Mouse (Mus musculus): Measurements from ENCODE around the gene Myh3. TPM values are rescaled to one million over a fixed set of nuclear protein-coding genes. Genes with fewer than 3 reads are reported as not detected.

Myh3 gene
- polyA plus RNA-seq, 1 experiment from 2014 or later, result 0.30 TPM

- Histone ChIP-seq H3K36me3 (ENCODE audit: control insufficient read depth, insufficient read depth, low read length) (peaks cover 81% of the 10 kb centered on the region), H3K9me3 (ENCODE audit: control insufficient read depth, low read length) (no peaks in the 10 kb centered on the region), H3K4me2 (ENCODE audit: low read length) (no peak overlapping the region), H3K9ac (ENCODE audit: low read length) (no peak overlapping the region), H3K27ac (ENCODE audit: low read depth) (no peak overlapping the region), H3K27me3 (replicated peaks; ENCODE audit: control insufficient read depth, insufficient read depth, low read length) (no peaks in the 10 kb centered on the region), H3K4me1 (replicated peaks; ENCODE audit: control insufficient read depth, insufficient read depth, low read length) (no peaks in the 10 kb centered on the region), H3K4me3 (ENCODE audit: low read depth, low read length) (no peak overlapping the region)
- 88% methylated on average over 3 of the region's 3 CpGs for WGBS
- ATAC-seq (replicated peaks; ENCODE audit: low FRiP score, low TSS enrichment, low read depth), result no peak
- DNase-seq (ENCODE audit: low spot score), result no peak
Measured at GRCm38 (mm10) chr11:67062726-67063125, 15.4 kb upstream of the Myh3 start.

- H3K36me3 ChIP-seq (ENCODE audit: control insufficient read depth, insufficient read depth, low read length), result peaks cover 39% of the 10 kb centered on the region
- H3K27ac ChIP-seq (ENCODE audit: low read depth), result no peak overlapping the region
- H3K9me3 ChIP-seq (ENCODE audit: control insufficient read depth, low read length), result no peaks in the 10 kb centered on the region
- no peak overlapping the region for H3K9ac ChIP-seq (ENCODE audit: low read length)
- DNase-seq (ENCODE audit: low spot score) (no peak), ATAC-seq (replicated peaks; ENCODE audit: low FRiP score, low TSS enrichment, low read depth) (no peak)
- no peak overlapping the region for H3K4me3 ChIP-seq (ENCODE audit: low read depth, low read length)
- no peaks in the 10 kb centered on the region for H3K4me1 ChIP-seq (replicated peaks; ENCODE audit: control insufficient read depth, insufficient read depth, low read length)
- H3K27me3 ChIP-seq (replicated peaks; ENCODE audit: control insufficient read depth, insufficient read depth, low read length), result no peaks in the 10 kb centered on the region
- H3K4me2 ChIP-seq (ENCODE audit: low read length), result no peak overlapping the region
- WGBS, result 70% methylated on average over 3 of the region's 3 CpGs
Measured at GRCm38 (mm10) chr11:67067741-67068140, 10.4 kb upstream of the Myh3 start.

- no peak for ATAC-seq (replicated peaks; ENCODE audit: low FRiP score, low TSS enrichment, low read depth)
- H3K27me3 ChIP-seq (replicated peaks; ENCODE audit: control insufficient read depth, insufficient read depth, low read length), result no peaks in the 10 kb centered on the region
Measured at GRCm38 (mm10) chr11:67072615-67073130, 5.4 kb upstream of the Myh3 start.

GRCm38 (mm10) chr11:67075036-67075435 lies 3.1 kb upstream of the Myh3 start:
- Histone ChIP-seq H3K4me3 (ENCODE audit: low read depth, low read length) (no peak overlapping the region), H3K36me3 (ENCODE audit: control insufficient read depth, insufficient read depth, low read length) (no peaks in the 10 kb centered on the region), H3K9ac (ENCODE audit: low read length) (no peak overlapping the region), H3K27me3 (replicated peaks; ENCODE audit: control insufficient read depth, insufficient read depth, low read length) (no peaks in the 10 kb centered on the region), H3K27ac (ENCODE audit: low read depth) (peak overlapping the region; percentile 54; the same call in 1 of the 2 replicates), H3K9me3 (ENCODE audit: control insufficient read depth, low read length) (no peaks in the 10 kb centered on the region), H3K4me2 (ENCODE audit: low read length) (no peak overlapping the region), H3K4me1 (replicated peaks; ENCODE audit: control insufficient read depth, insufficient read depth, low read length) (0 out of 2 replicates have a peak, but pooled peaks cover 2% of the 10 kb centered on the region)
- DNase-seq (ENCODE audit: low spot score) (no peak), ATAC-seq (replicated peaks; ENCODE audit: low FRiP score, low TSS enrichment, low read depth) (no peak)
- 30% methylated on average over 3 of the region's 3 CpGs for WGBS

More at GRCm38 (mm10) chr11:67072615-67073130, 5.4 kb upstream of the Myh3 start:
- no peak overlapping the region for H3K4me2 ChIP-seq (ENCODE audit: low read length)
- H3K9me3 ChIP-seq (ENCODE audit: control insufficient read depth, low read length), result no peaks in the 10 kb centered on the region
- no peak overlapping the region for H3K9ac ChIP-seq (ENCODE audit: low read length)
- H3K36me3 ChIP-seq (ENCODE audit: control insufficient read depth, insufficient read depth, low read length), result 0 out of 2 replicates have a peak, but pooled peaks cover 2% of the 10 kb centered on the region
- no peak overlapping the region for H3K4me3 ChIP-seq (ENCODE audit: low read depth, low read length)
- no peak overlapping the region for H3K27ac ChIP-seq (ENCODE audit: low read depth)
- WGBS, result 70% methylated on average over 15 of the region's 15 CpGs
- no peak for DNase-seq (ENCODE audit: low spot score)
- no peaks in the 10 kb centered on the region for H3K4me1 ChIP-seq (replicated peaks; ENCODE audit: control insufficient read depth, insufficient read depth, low read length)

GRCm38 (mm10) chr11:67076781-67077180 lies 1.3 kb upstream of the Myh3 start:
- Histone ChIP-seq H3K9me3 (ENCODE audit: control insufficient read depth, low read length) (no peaks in the 10 kb centered on the region), H3K9ac (ENCODE audit: low read length) (no peak overlapping the region), H3K27me3 (replicated peaks; ENCODE audit: control insufficient read depth, insufficient read depth, low read length) (no peaks in the 10 kb centered on the region), H3K27ac (ENCODE audit: low read depth) (no peak overlapping the region), H3K4me2 (ENCODE audit: low read length) (no peak overlapping the region), H3K4me1 (replicated peaks; ENCODE audit: control insufficient read depth, insufficient read depth, low read length) (0 out of 2 replicates have a peak, but pooled peaks cover 4% of the 10 kb centered on the region), H3K36me3 (ENCODE audit: control insufficient read depth, insufficient read depth, low read length) (no peaks in the 10 kb centered on the region), H3K4me3 (ENCODE audit: low read depth, low read length) (no peak overlapping the region)
- 90% methylated on average over 5 of the region's 5 CpGs for WGBS
- DNase-seq (ENCODE audit: low spot score) (no peak), ATAC-seq (replicated peaks; ENCODE audit: low FRiP score, low TSS enrichment, low read depth) (no peak)

- WGBS, result 76% methylated on average over 3 of the region's 3 CpGs
- H3K9me3 ChIP-seq (ENCODE audit: control insufficient read depth, low read length), result no peaks in the 10 kb centered on the region
- H3K27ac ChIP-seq (ENCODE audit: low read depth), result no peak overlapping the region
- H3K4me3 ChIP-seq (ENCODE audit: low read depth, low read length), result no peak overlapping the region
- no peak overlapping the region for H3K9ac ChIP-seq (ENCODE audit: low read length)
- 0 out of 2 replicates have a peak, but pooled peaks cover 4% of the 10 kb centered on the region for H3K4me1 ChIP-seq (replicated peaks; ENCODE audit: control insufficient read depth, insufficient read depth, low read length)
- no peaks in the 10 kb centered on the region for H3K36me3 ChIP-seq (ENCODE audit: control insufficient read depth, insufficient read depth, low read length)
- DNase-seq (ENCODE audit: low spot score) (no peak), ATAC-seq (replicated peaks; ENCODE audit: low FRiP score, low TSS enrichment, low read depth) (no peak)
- no peak overlapping the region for H3K4me2 ChIP-seq (ENCODE audit: low read length)
- H3K27me3 ChIP-seq (replicated peaks; ENCODE audit: control insufficient read depth, insufficient read depth, low read length), result no peaks in the 10 kb centered on the region
Measured at GRCm38 (mm10) chr11:67077435-67077834, 665 bp upstream of the Myh3 start.

GRCm38 (mm10) chr11:67078888-67079287 lies 788 bp downstream of the Myh3 start:
- H3K9ac ChIP-seq (ENCODE audit: low read length), result no peak overlapping the region
- no peak overlapping the region for H3K4me2 ChIP-seq (ENCODE audit: low read length)
- no peak overlapping the region for H3K27ac ChIP-seq (ENCODE audit: low read depth)
- no peaks in the 10 kb centered on the region for H3K36me3 ChIP-seq (ENCODE audit: control insufficient read depth, insufficient read depth, low read length)
- ATAC-seq (replicated peaks; ENCODE audit: low FRiP score, low TSS enrichment, low read depth) (no peak), DNase-seq (ENCODE audit: low spot score) (no peak)
- no peaks in the 10 kb centered on the region for H3K9me3 ChIP-seq (ENCODE audit: control insufficient read depth, low read length)
- 0 out of 2 replicates have a peak, but pooled peaks cover 4% of the 10 kb centered on the region for H3K4me1 ChIP-seq (replicated peaks; ENCODE audit: control insufficient read depth, insufficient read depth, low read length)
- H3K4me3 ChIP-seq (ENCODE audit: low read depth, low read length), result no peak overlapping the region
- WGBS, result 85% methylated on average over 6 of the region's 6 CpGs
- H3K27me3 ChIP-seq (replicated peaks; ENCODE audit: control insufficient read depth, insufficient read depth, low read length), result peaks cover 10% of the 10 kb centered on the region; the same call in 1 of the 2 replicates

- no peak for DNase-seq (ENCODE audit: low spot score)
- Histone ChIP-seq H3K4me1 (replicated peaks; ENCODE audit: control insufficient read depth, insufficient read depth, low read length) (0 out of 2 replicates have a peak, but pooled peaks cover 4% of the 10 kb centered on the region), H3K9ac (ENCODE audit: low read length) (no peak overlapping the region), H3K27ac (ENCODE audit: low read depth) (no peak overlapping the region), H3K4me2 (ENCODE audit: low read length) (no peak overlapping the region), H3K4me3 (ENCODE audit: low read depth, low read length) (no peak overlapping the region), H3K36me3 (ENCODE audit: control insufficient read depth, insufficient read depth, low read length) (no peaks in the 10 kb centered on the region), H3K27me3 (replicated peaks; ENCODE audit: control insufficient read depth, insufficient read depth, low read length) (peaks cover 17% of the 10 kb centered on the region), H3K9me3 (ENCODE audit: control insufficient read depth, low read length) (no peaks in the 10 kb centered on the region)
- 70% methylated on average over 11 of the region's 11 CpGs for WGBS
- ATAC-seq (replicated peaks; ENCODE audit: low FRiP score, low TSS enrichment, low read depth), result no peak
Measured at GRCm38 (mm10) chr11:67079740-67080139, 1.6 kb downstream of the Myh3 start.

- H3K27me3 ChIP-seq (replicated peaks; ENCODE audit: control insufficient read depth, insufficient read depth, low read length), result peaks cover 21% of the 10 kb centered on the region
- no peak overlapping the region for H3K4me3 ChIP-seq (ENCODE audit: low read depth, low read length)
- ATAC-seq (replicated peaks; ENCODE audit: low FRiP score, low TSS enrichment, low read depth) (0 out of 2 replicates have a peak, but pooled peaks have one; percentile 28), DNase-seq (ENCODE audit: low spot score) (peak; percentile 73)
- 8% methylated on average over 3 of the region's 3 CpGs for WGBS
- no peak overlapping the region for H3K4me2 ChIP-seq (ENCODE audit: low read length)
- H3K27ac ChIP-seq (ENCODE audit: low read depth), result no peak overlapping the region
- no peaks in the 10 kb centered on the region for H3K36me3 ChIP-seq (ENCODE audit: control insufficient read depth, insufficient read depth, low read length)
- H3K4me1 ChIP-seq (replicated peaks; ENCODE audit: control insufficient read depth, insufficient read depth, low read length), result 0 out of 2 replicates have a peak, but pooled peaks cover 4% of the 10 kb centered on the region
- H3K9me3 ChIP-seq (ENCODE audit: control insufficient read depth, low read length), result no peaks in the 10 kb centered on the region
- no peak overlapping the region for H3K9ac ChIP-seq (ENCODE audit: low read length)
Measured at GRCm38 (mm10) chr11:67080168-67080567, 2.1 kb downstream of the Myh3 start.
